Mouse (Mus musculus) CH12.LX (cell line): Measurements from ENCODE around the gene Ms4a18.

ENCODE experiments used
- CTCF ChIP-seq, 2 experiments: IDR thresholded peaks in 1 of 2; conservative IDR thresholded peaks in 1 of 2; 2 replicates each; pipeline ENCODE4 v1.5.1; 2011 to 2012; ENCODE audit warnings: low read depth in 2 of 2, low read length in 2 of 2, improper control_type of control experiment in 1 of 2, inconsistent platforms in 1 of 2, mild to moderate bottlenecking in 1 of 2, moderate library complexity in 1 of 2
- EP300 ChIP-seq: IDR thresholded peaks from 2 replicates; pipeline ENCODE4 v1.6.1; 2011; ENCODE audit warnings: low read length, improper control_type of control experiment
- KAT2A ChIP-seq: IDR thresholded peaks from 2 replicates; pipeline ENCODE4 v1.6.1; 2012; ENCODE audit warnings: low read length, improper control_type of control experiment, inconsistent platforms; ENCODE audit not compliant: insufficient replicate concordance
- MAX ChIP-seq: IDR thresholded peaks from 2 replicates; pipeline ENCODE4 v1.6.1; 2011; ENCODE audit warnings: low read length, improper control_type of control experiment
- POLR2A ChIP-seq: IDR thresholded peaks from 2 replicates; pipeline ENCODE4 v1.6.1; 2011; ENCODE audit warnings: low read depth, mild to moderate bottlenecking, improper control_type of control experiment, low read length
- SIN3A ChIP-seq: IDR thresholded peaks from 2 replicates; pipeline ENCODE4 v1.6.1; 2012; ENCODE audit warnings: low read length, improper control_type of control experiment, inconsistent platforms
- TBP ChIP-seq: conservative IDR thresholded peaks from 2 replicates; pipeline ENCODE4 v1.6.1; 2011; ENCODE audit warnings: low read depth, low read length, improper control_type of control experiment
- ZKSCAN1 ChIP-seq: IDR thresholded peaks from 2 replicates; pipeline ENCODE4 v1.6.1; 2012; ENCODE audit warnings: low read depth, inconsistent platforms, low read length, improper control_type of control experiment, borderline replicate concordance

DNA sequence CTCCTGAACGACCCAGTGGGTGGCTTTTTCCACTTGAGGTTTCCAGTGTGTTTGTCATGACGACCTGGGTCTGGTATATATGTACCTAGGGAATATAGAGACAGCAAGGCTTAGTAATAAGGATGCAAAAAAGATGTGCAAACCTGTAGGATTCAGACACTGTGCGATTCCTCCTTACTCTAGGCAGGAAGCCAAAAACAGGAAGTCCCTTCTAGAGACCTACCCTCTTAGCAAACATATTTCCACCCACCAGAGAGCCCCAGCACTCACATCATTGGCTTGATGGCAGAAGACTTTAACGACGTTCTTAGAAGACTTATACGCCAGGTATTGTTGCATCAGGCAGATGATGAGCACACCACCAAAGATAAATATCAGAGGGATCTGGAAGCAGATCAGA is 30.2 kb upstream of the Ms4a18 start:
- TF ChIP-seq EP300 (no peak; the same call in 1 of the 2 replicates), SIN3A (no peak; the same call in 1 of the 2 replicates), CTCF (conservative IDR thresholded peaks at IDR 0.05 in 1 of 2, IDR thresholded peaks at IDR 0.05 in 1 of 2; ENCODE audit: low read depth in 2 of 2, low read length in 2 of 2) (no peak), POLR2A (peak; percentile 55), TBP (peak; percentile 43; the same call in 1 of the 2 replicates), ZKSCAN1 (no peak), KAT2A (no peak), MAX (no peak)
